Mouse (Mus musculus): ENCODE data around the gene Thop1. TPM values are rescaled to one million over a fixed set of nuclear protein-coding genes. Genes with fewer than 3 reads are reported as not detected.
"Not testable (repeated sequence)": the region's sequence is repeated elsewhere in the genome, so short reads cannot be mapped to it uniquely, and the experiment has no call there.

Gene Thop1
- polyA plus RNA-seq, 1 experiment from 2014 or later: 71.3 TPM

DNA sequence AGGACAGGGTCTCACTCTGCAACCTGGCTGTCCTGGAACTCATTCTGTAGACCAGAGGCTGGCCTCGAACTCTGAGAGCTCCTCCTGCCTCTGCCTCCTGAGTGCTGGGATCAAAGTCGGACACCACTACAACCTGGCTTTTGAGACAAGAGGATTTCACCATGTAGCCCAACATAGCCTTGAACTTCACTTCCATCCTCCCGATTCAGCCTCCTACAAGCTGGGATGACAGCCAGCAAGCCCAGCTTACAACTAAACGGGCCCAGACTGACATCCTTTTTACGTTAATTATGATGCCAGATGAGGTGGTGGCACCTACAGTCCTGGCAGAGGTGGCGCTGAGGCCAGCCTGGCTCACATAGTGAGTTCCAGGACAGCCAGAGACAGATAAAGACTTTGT lies 10.9 kb upstream of the Thop1 start:
- peak overlapping the region; percentile 94 for H3K4me2 ChIP-seq (replicated peaks)
- H3K9ac ChIP-seq: peak overlapping the region; percentile 91; the same call in 1 of the 2 replicates
- no peak for ATAC-seq (ENCODE audit: insufficient number of reproducible peaks, insufficient read depth, low FRiP score, low TSS enrichment)
- H3K36me3 ChIP-seq: 0 out of 2 replicates have a peak, but pooled peaks cover 16% of the 10 kb centered on the region
- WGBS: 91% methylated on average over 6 of the region's 6 CpGs
- H3K4me3 ChIP-seq: peak overlapping the region; percentile 87
- no peaks in the 10 kb centered on the region for H3K27me3 ChIP-seq
- H3K27ac ChIP-seq: no peak overlapping the region
- H3K9me3 ChIP-seq: no peaks in the 10 kb centered on the region
- H3K4me1 ChIP-seq: peaks cover 21% of the 10 kb centered on the region

DNA sequence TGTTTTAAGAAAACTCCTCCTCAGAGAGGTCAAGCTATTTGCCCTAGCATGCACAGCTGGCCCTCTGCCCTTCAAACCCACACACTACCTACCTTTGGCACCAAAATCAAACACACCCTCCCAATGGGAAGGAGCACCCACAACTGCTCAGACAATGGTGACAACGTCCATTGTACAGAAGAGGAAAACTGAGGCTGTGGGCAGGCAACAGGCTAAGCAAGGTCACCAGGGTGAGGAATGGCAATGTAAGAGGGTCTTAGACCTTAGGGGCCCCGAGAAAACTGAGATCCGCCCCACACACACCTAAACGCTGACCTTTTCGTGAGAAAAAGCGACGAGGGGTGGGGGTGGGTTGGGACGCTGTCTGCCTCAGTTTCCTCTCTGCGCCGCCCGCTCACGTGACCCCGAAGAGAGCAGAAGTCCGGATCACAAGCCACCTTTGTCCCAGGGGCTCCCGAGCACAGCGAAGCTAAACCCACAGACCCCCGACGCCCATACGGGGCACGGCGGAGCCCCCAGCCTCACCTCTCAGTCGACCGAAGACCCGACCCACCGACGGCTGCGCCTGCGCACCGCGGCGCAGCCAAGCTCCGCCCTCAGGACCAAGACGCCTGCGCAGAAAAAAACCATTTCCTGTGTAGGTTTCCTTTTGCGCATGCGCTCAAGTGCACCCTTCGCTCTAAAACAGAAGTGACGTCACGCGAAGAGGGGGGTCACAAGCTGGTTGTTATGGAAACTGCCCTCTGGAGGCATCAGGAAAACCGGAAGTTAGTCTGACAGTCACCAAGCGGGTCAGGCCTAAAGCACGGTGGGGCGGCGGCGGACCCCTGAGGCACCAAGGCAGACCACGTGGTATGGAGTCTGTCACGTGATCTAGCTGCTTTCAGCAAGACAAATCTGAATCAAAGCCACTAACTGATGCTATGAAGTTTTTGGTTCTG lies 10.0 kb upstream of the Thop1 start, which contains the start of gene Sgta:
Gene Sgta (minus strand): TSS at position 579 of the 941 bp plus-strand sequence.
- under 1% methylated on average over 48 of the region's 48 CpGs for WGBS
- Histone ChIP-seq H3K4me3 (peak within 1 kb of the TSS; percentile 87), H3K9ac (peak within 1 kb of the TSS; percentile 91), H3K9me3 (no peaks in the 10 kb centered on the region), H3K4me2 (replicated peaks) (peak within 1 kb of the TSS; percentile 94), H3K27me3 (no peaks in the 10 kb centered on the region), H3K36me3 (0 out of 2 replicates have a peak, but pooled peaks cover 16% of the 10 kb centered on the region), H3K27ac (0 out of 2 replicates have a peak within 1 kb of the TSS, but pooled peaks have one; percentile 30), H3K4me1 (peaks cover 21% of the 10 kb centered on the region)
- peak; percentile 89 for ATAC-seq (ENCODE audit: insufficient number of reproducible peaks, insufficient read depth, low FRiP score, low TSS enrichment)

DNA sequence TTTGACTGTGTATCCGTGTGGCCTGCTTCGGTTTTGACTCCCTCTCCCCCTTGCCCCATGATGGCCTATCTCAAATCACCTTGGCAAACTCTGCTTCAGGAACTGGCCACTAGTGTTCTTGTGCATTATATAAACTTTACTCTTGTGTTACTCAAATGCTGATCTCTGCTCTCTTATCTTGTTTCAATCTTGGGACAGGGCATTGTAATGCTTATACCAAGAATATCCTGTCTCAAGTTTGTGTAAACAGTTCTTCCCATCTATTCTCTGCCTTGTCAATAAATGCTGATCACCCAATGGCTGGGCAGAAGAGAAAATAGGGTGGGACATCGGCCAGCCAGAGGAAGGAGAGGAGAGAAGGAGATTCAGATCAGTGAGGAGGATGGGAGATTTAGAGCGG lies 7.1 kb upstream of the Thop1 start:
- no peak overlapping the region for H3K27ac ChIP-seq
- H3K27me3 ChIP-seq: no peaks in the 10 kb centered on the region
- H3K9me3 ChIP-seq: no peaks in the 10 kb centered on the region
- peaks cover 19% of the 10 kb centered on the region for H3K4me1 ChIP-seq
- WGBS: 67% methylated on average over 4 of the region's 4 CpGs
- H3K4me2 ChIP-seq (replicated peaks): no peak overlapping the region
- ATAC-seq (ENCODE audit: insufficient number of reproducible peaks, insufficient read depth, low FRiP score, low TSS enrichment): no peak
- H3K4me3 ChIP-seq: no peak overlapping the region
- H3K9ac ChIP-seq: no peak overlapping the region
- H3K36me3 ChIP-seq: 0 out of 2 replicates have a peak, but pooled peaks cover 10% of the 10 kb centered on the region

DNA sequence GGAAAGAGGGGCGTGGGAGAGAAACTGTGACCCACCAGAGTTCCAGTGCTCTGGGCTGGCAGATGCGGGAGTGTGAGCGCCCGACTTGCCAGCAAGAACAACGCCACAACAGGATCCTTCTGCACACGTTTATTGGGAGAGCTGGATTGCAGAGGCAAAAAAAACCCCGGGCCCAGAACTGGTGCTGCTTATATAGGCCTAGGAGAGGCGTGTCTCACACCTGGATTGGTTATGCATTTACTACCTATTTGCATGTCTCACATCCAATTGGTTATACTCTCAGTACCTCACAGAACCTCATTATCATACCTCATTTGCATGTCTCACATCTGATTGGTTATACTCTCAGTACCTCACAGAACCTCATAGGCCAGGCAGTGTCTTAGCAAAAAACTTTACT lies 5.3 kb upstream of the Thop1 start:
- 81% methylated on average over 8 of the region's 8 CpGs for WGBS
- H3K4me2 ChIP-seq (replicated peaks); H3K4me3 ChIP-seq; H3K4me1 ChIP-seq; H3K27ac ChIP-seq; H3K36me3 ChIP-seq; H3K9me3 ChIP-seq; ATAC-seq (ENCODE audit: insufficient number of reproducible peaks, insufficient read depth, low FRiP score, low TSS enrichment); H3K27me3 ChIP-seq; H3K9ac ChIP-seq: not testable (repeated sequence)

DNA sequence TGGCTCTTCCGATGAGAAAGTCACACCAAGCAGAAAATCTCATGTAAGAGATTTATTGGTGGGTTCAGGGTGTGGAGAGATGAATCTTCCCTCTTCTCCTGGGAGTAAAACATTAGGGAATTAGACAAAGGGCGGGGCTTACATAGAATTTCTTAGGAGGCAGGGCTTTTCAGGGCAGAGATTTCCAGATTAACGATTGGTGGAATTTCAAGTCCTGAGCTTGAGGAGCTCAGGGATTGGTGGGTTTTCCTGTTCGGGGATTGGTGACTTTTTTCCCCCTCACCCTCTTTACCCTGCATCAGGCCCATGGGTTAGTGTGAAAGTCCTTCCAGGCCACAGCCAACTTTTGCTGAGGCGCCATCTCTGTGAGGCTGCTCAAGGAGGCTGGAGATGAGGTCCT lies 1.1 kb upstream of the Thop1 start:
- H3K36me3 ChIP-seq: peaks cover 11% of the 10 kb centered on the region
- no peak overlapping the region for H3K27ac ChIP-seq
- WGBS: 71% methylated on average over 5 of the region's 5 CpGs
- no peaks in the 10 kb centered on the region for H3K9me3 ChIP-seq
- H3K4me3 ChIP-seq: no peak overlapping the region
- H3K4me1 ChIP-seq: peaks cover 17% of the 10 kb centered on the region
- H3K27me3 ChIP-seq: no peaks in the 10 kb centered on the region
- no peak overlapping the region for H3K9ac ChIP-seq
- ATAC-seq (ENCODE audit: insufficient number of reproducible peaks, insufficient read depth, low FRiP score, low TSS enrichment): no peak
- no peak overlapping the region for H3K4me2 ChIP-seq (replicated peaks)

DNA sequence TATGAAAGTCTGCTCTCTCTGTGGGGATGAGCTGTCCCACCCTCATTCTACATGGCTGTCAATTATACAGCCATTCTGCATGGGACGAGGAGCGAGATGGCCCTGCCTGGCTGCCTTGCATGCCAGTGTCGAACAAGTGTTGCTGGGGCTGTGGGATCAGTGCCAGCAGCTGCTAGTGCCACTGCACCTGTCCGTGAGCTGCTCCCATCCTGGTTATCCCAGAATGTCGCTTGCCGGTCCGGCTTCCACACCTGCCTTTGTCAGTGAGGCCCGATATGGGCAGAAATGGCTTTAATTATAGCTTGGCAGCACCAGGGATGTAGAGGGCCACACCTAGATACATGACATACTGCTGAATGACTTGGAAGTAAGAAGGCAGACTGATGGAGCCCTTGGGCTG lies 2.5 kb downstream of the Thop1 start:
- no peak overlapping the region for H3K9ac ChIP-seq

DNA sequence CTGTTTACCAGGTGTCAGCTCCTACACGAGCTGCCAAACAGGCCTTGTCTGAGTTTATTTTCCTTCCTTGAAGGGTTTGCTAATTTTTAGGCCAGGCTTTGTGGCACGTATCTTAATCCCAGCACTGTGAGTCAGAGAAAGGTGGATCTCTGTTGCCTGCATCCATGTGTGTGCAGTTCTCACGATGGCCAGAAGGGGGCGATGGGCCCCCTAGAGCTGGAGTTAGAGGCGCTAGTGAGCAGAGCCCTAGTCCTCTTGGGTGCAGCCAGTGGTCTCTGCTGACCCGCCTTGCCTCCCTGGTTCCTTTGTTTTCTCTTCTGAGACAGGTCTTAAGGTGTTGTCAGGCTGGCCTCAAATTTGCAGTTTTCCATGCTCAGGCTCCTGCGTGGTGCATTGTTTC lies 3.6 kb downstream of the Thop1 start:
- H3K4me1 ChIP-seq: peaks cover 17% of the 10 kb centered on the region
- ATAC-seq (ENCODE audit: insufficient number of reproducible peaks, insufficient read depth, low FRiP score, low TSS enrichment): no peak
- peaks cover 57% of the 10 kb centered on the region for H3K36me3 ChIP-seq
- H3K9me3 ChIP-seq: no peaks in the 10 kb centered on the region
- no peak overlapping the region for H3K4me2 ChIP-seq (replicated peaks)
- H3K9ac ChIP-seq: no peak overlapping the region
- H3K27me3 ChIP-seq: no peaks in the 10 kb centered on the region
- 60% methylated on average over 7 of the region's 7 CpGs for WGBS
- no peak overlapping the region for H3K4me3 ChIP-seq
- no peak overlapping the region for H3K27ac ChIP-seq

More for the DNA sequence above, 2.5 kb downstream of the Thop1 start:
- H3K4me3 ChIP-seq: no peak overlapping the region
- H3K36me3 ChIP-seq: peaks cover 45% of the 10 kb centered on the region
- peaks cover 17% of the 10 kb centered on the region for H3K4me1 ChIP-seq
- no peaks in the 10 kb centered on the region for H3K27me3 ChIP-seq
- ATAC-seq (ENCODE audit: insufficient number of reproducible peaks, insufficient read depth, low FRiP score, low TSS enrichment): no peak
- H3K27ac ChIP-seq: no peak overlapping the region
- no peaks in the 10 kb centered on the region for H3K9me3 ChIP-seq
- H3K4me2 ChIP-seq (replicated peaks): no peak overlapping the region
- WGBS: 94% methylated on average over 8 of the region's 8 CpGs

DNA sequence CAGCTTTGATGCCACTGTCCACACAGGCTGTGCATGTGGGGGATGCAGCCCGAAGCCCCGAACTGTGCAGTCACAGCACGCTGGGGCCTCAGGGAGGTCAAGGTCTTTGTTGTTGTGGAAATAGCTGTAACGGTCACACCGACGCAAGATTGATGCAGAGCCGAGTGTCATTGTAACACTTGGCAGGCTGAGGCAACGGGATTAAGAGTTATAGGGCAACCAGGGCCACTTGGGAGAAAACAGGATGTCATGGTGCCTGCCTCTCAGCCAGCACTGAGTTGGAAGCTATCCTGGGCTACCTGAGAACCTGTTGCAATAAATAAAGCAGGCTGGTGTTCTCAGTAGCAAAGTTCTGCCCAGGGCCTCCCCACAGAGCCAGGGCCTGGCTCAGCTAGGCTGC lies 5.9 kb downstream of the Thop1 start:
- 88% methylated on average over 8 of the region's 8 CpGs for WGBS

DNA sequence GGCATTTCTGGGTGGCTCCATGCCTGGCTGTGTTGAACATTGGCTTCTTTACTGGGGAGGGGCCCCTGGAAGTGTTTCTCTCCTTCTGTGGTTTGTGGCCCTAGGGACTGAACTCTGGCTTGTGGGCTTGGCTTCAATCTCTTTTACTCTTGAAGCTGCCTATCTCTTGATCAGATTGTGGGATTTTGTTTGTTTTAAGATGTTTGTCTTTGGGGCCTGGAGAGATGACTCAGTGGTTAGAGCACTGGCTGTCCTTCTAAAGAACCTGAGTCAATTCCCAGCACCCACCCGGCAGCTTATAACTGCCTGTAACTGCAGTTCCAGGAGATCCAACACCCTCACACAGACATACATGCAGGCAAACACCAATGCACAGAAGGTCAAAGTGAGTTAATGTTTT lies 6.5 kb downstream of the Thop1 start:
- H3K4me2 ChIP-seq (replicated peaks): no peak overlapping the region
- H3K27ac ChIP-seq: no peak overlapping the region
- H3K9ac ChIP-seq: no peak overlapping the region
- peaks cover 86% of the 10 kb centered on the region for H3K36me3 ChIP-seq
- H3K9me3 ChIP-seq: no peaks in the 10 kb centered on the region
- no peaks in the 10 kb centered on the region for H3K27me3 ChIP-seq
- ATAC-seq (ENCODE audit: insufficient number of reproducible peaks, insufficient read depth, low FRiP score, low TSS enrichment): no peak
- H3K4me3 ChIP-seq: no peak overlapping the region
- H3K4me1 ChIP-seq: 0 out of 2 replicates have a peak, but pooled peaks cover 2% of the 10 kb centered on the region
- 89% methylated on average over 1 of the region's 1 CpGs for WGBS

More for the DNA sequence above, 5.9 kb downstream of the Thop1 start:
- Histone ChIP-seq H3K4me3 (no peak overlapping the region), H3K4me1 (peaks cover 9% of the 10 kb centered on the region), H3K27me3 (no peaks in the 10 kb centered on the region), H3K36me3 (peaks cover 80% of the 10 kb centered on the region), H3K4me2 (replicated peaks) (no peak overlapping the region), H3K9me3 (no peaks in the 10 kb centered on the region), H3K27ac (no peak overlapping the region), H3K9ac (no peak overlapping the region)
- ATAC-seq (ENCODE audit: insufficient number of reproducible peaks, insufficient read depth, low FRiP score, low TSS enrichment): no peak

DNA sequence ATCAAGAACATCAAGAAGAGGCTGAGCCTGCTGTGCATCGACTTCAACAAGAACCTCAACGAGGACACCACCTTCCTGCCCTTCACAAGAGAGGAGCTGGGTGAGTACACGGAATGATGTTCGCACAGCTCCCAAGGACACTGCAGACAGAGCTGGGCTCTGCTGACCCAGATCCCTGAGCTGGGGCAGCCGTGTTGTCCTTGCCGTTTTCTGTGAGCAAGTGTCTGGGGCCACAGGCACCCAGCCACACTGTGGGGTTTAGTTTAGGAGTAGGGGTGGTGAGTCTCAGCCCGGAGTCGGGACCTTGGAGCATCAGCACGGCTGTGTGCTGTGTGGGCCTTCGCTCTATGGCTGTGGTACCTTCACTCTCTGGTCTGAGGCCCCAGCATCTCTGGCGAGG lies 8.1 kb downstream of the Thop1 start:
- WGBS: 93% methylated on average over 11 of the region's 11 CpGs
- Histone ChIP-seq H3K9ac (no peak overlapping the region), H3K4me3 (no peak overlapping the region), H3K4me1 (no peaks in the 10 kb centered on the region), H3K4me2 (replicated peaks) (no peak overlapping the region), H3K27me3 (no peaks in the 10 kb centered on the region), H3K27ac (no peak overlapping the region), H3K36me3 (peaks cover 98% of the 10 kb centered on the region), H3K9me3 (no peaks in the 10 kb centered on the region)
- no peak for ATAC-seq (ENCODE audit: insufficient number of reproducible peaks, insufficient read depth, low FRiP score, low TSS enrichment)

DNA sequence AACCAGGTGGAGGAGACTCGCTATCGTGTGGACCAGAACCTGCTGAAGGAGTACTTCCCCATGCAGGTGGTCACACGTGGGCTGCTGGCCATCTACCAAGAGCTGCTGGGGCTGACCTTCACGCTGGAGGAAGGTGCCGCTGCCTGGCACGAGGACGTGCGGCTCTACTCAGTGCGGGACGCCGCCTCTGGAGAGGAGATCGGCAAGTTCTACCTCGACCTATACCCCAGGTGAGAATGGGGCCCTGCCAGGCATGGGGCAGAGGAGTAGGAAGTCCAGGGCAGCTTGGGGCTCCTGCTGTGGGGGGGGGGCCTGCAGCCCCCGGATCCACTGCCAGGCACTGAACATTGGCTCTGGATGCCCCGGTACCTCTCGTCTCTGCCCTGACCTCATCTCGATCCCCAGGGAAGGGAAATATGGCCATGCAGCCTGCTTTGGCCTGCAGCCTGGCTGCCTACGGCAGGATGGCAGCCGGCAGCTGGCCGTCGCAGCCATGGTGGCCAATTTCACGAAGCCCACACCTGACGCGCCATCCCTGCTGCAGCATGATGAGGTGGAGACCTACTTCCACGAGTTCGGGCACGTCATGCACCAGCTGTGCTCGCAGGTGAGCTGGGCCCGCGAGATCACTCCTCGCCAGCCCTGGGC lies 10.3 kb downstream of the Thop1 start:
- no peak overlapping the region for H3K4me3 ChIP-seq
- no peaks in the 10 kb centered on the region for H3K9me3 ChIP-seq
- no peak for ATAC-seq (ENCODE audit: insufficient number of reproducible peaks, insufficient read depth, low FRiP score, low TSS enrichment)
- no peaks in the 10 kb centered on the region for H3K27me3 ChIP-seq
- no peaks in the 10 kb centered on the region for H3K4me1 ChIP-seq
- H3K9ac ChIP-seq: no peak overlapping the region
- 89% methylated on average over 31 of the region's 31 CpGs for WGBS
- no peak overlapping the region for H3K4me2 ChIP-seq (replicated peaks)
- H3K27ac ChIP-seq: no peak overlapping the region
- H3K36me3 ChIP-seq: peaks cover 79% of the 10 kb centered on the region

Data from embryonic facial prominence, embryonic 12.5 days (tissue).